Mouse (Mus musculus): ENCODE results near the gene Ankk1.

DNA sequence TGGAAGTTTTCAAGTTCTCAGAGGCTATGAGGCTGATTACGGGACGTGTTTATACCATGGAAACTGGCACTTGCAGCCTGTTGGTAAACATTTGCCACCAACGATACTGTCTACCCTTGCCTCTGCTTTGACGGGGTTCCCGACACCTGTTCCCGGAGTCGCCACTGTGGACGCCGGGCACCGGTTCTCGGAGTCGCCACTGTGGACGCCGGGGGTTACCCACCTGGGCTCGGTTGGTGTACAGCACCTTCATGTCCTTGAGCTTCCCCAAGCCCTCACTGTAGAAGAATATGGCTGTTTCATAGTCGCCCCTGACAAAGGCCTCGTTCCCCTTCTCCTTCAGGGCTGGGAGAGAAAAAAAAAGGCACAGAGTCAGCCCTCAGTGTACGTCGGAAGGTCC, 43.2 kb upstream of the Ankk1 start:
- TF ChIP-seq CTCF (IDR thresholded peaks at IDR 0.05; ENCODE audit: low read depth) = no peak
- TF ChIP-seq EP300 (IDR thresholded peaks at IDR 0.05; ENCODE audit: low read depth) = no peak
